Mouse (Mus musculus): ENCODE data around the gene Vmn2r103. TPM values are rescaled to one million over a fixed set of nuclear protein-coding genes. Genes with fewer than 3 reads are reported as not detected.

Gene Vmn2r103
- total RNA-seq (2023), result not detected

GRCm38 (mm10) chr17:19773063-19773462 is at the start of gene Vmn2r103:
Gene Vmn2r103, plus strand, starts transcription at chr17:19773363.

Other genes with a start within 250 kb of the Vmn2r103 start
- not detected for gene Vmn2r101, start 196.1 kb upstream of the Vmn2r103 start, total RNA-seq (2023)
- not detected for gene Vmn2r102, start 113.0 kb upstream of the Vmn2r103 start, total RNA-seq (2023)